Mouse (Mus musculus) hindbrain, embryonic 15.5 days (tissue): ENCODE measurements around the gene Cys1. TPM values are rescaled to one million over a fixed set of nuclear protein-coding genes. Genes with fewer than 3 reads are reported as not detected.
"Not testable (repeated sequence)": the region's sequence is repeated elsewhere in the genome, so short reads cannot be mapped to it uniquely, and the experiment has no call there.

ENCODE experiments used
- ATAC-seq: fragments of 200-750 bp; cut with Nextera tagmentation; 2 replicates; pipeline ENCODE4 v1.8.0; 2017; ENCODE audit warnings: low read depth, moderate number of reproducible peaks, moderate TSS enrichment; ENCODE audit not compliant: low FRiP score
- H3K27ac ChIP-seq: fragments of 300-500 bp; sonication (generic); replicated peaks from 2 replicates; pipeline ENCODE4 v1.5.1; 2015; ENCODE audit warnings: mild to moderate bottlenecking, inconsistent platforms
- H3K27me3 ChIP-seq: fragments of 300-500 bp; sonication (generic); 2 replicates; pipeline ENCODE4 v1.6.1; 2015; ENCODE audit warnings: control low read depth, inconsistent platforms
- H3K36me3 ChIP-seq: fragments of 300-500 bp; sonication (generic); 2 replicates; pipeline ENCODE4 v1.6.1; 2015; ENCODE audit warnings: control low read depth, inconsistent platforms
- H3K4me1 ChIP-seq: fragments of 300-500 bp; sonication (generic); replicated peaks from 2 replicates; pipeline ENCODE4 v1.6.1; 2015; ENCODE audit warnings: control low read depth, inconsistent platforms
- H3K4me2 ChIP-seq: fragments of 300-500 bp; sonication (generic); 2 replicates; pipeline ENCODE4 v1.6.1; 2015; ENCODE audit warnings: moderate library complexity, mild to moderate bottlenecking, inconsistent platforms
- H3K4me3 ChIP-seq: fragments of 300-500 bp; sonication (generic); 2 replicates; pipeline ENCODE4 v1.5.1; 2015; ENCODE audit warnings: mild to moderate bottlenecking, inconsistent platforms
- H3K9ac ChIP-seq: fragments of 300-500 bp; sonication (generic); 2 replicates; pipeline ENCODE4 v1.6.1; 2015; ENCODE audit warnings: inconsistent platforms
- H3K9me3 ChIP-seq: fragments of 300-500 bp; sonication (generic); 2 replicates; pipeline ENCODE4 v1.6.1; 2016; ENCODE audit warnings: control low read depth, inconsistent platforms
- WGBS: fragments of 180-500 bp; shearing (Covaris S2); methylation state at CpG from one replicate; pipeline ENCODE4 v1.1.7; 2015; 5-methylcytosine and 5-hydroxymethylcytosine counted together
- polyA plus RNA-seq: library from polyadenylated mRNA; unstranded; fragments of >200 nt; fragmentation: Nextera tagmentation; extraction: Ambion mirVana; gene quantifications from 2 replicates; pipeline ENCODE4 v1.2.1, GENCODE M21; 2015

Gene Cys1
- polyA plus RNA-seq, 1 experiment from 2014 or later = 1.6 TPM

GRCm38 (mm10) chr12:24658998-24659397 lies 22.6 kb downstream of the Cys1 start:
- Histone ChIP-seq H3K36me3 (peaks cover 22% of the 10 kb centered on the region), H3K4me2 (no peak overlapping the region), H3K27me3 (no peaks in the 10 kb centered on the region), H3K4me3 (no peak overlapping the region), H3K9ac (no peak overlapping the region), H3K9me3 (no peaks in the 10 kb centered on the region), H3K4me1 (peaks cover 23% of the 10 kb centered on the region), H3K27ac (no peak overlapping the region)
- ATAC-seq = no peak
- WGBS = 95% methylated on average over 4 of the region's 4 CpGs

- Histone ChIP-seq H3K4me1 (peaks cover 40% of the 10 kb centered on the region), H3K27ac (no peak overlapping the region), H3K4me2 (peak overlapping the region; percentile 23; the same call in 1 of the 2 replicates), H3K9me3 (no peaks in the 10 kb centered on the region), H3K27me3 (no peaks in the 10 kb centered on the region), H3K4me3 (peak overlapping the region; percentile 5; the same call in 1 of the 2 replicates), H3K36me3 (peaks cover 18% of the 10 kb centered on the region), H3K9ac (no peak overlapping the region)
- 56% methylated on average over 3 of the region's 3 CpGs for WGBS
- no peak for ATAC-seq
Observed at GRCm38 (mm10) chr12:24656436-24656835, 25.2 kb downstream of the Cys1 start.

- Histone ChIP-seq H3K27ac (no peak overlapping the region), H3K27me3 (no peaks in the 10 kb centered on the region), H3K4me1 (peaks cover 51% of the 10 kb centered on the region), H3K9ac (no peak overlapping the region), H3K36me3 (peaks cover 9% of the 10 kb centered on the region; the same call in 1 of the 2 replicates), H3K4me2 (no peak overlapping the region), H3K9me3 (no peaks in the 10 kb centered on the region), H3K4me3 (no peak overlapping the region)
- WGBS = 76% methylated on average over 16 of the region's 16 CpGs
- ATAC-seq = no peak
Observed at GRCm38 (mm10) chr12:24654065-24654862, 27.3 kb downstream of the Cys1 start.

GRCm38 (mm10) chr12:24651642-24652342 lies 29.8 kb downstream of the Cys1 start:
- H3K27ac ChIP-seq = peak overlapping the region; percentile 94
- peak overlapping the region; percentile 91 for H3K9ac ChIP-seq
- H3K27me3 ChIP-seq = no peaks in the 10 kb centered on the region
- H3K4me2 ChIP-seq = peak overlapping the region; percentile 72
- ATAC-seq = peak; percentile 79
- H3K4me3 ChIP-seq = peak overlapping the region; percentile 83
- peaks cover 36% of the 10 kb centered on the region for H3K4me1 ChIP-seq
- no peaks in the 10 kb centered on the region for H3K9me3 ChIP-seq
- WGBS = 1% methylated on average over 36 of the region's 36 CpGs
- H3K36me3 ChIP-seq = peaks cover 9% of the 10 kb centered on the region; the same call in 1 of the 2 replicates

- WGBS = under 1% methylated on average over 55 of the region's 68 CpGs
- H3K4me1 ChIP-seq = peaks cover 31% of the 10 kb centered on the region
- H3K27ac ChIP-seq = peak within 1 kb of the TSS; percentile 94
- peak within 1 kb of the TSS; percentile 83 for H3K4me3 ChIP-seq
- no peaks in the 10 kb centered on the region for H3K27me3 ChIP-seq
- peak within 1 kb of the TSS; percentile 72 for H3K4me2 ChIP-seq
- H3K9me3 ChIP-seq = no peaks in the 10 kb centered on the region
- peaks cover 9% of the 10 kb centered on the region; the same call in 1 of the 2 replicates for H3K36me3 ChIP-seq
- peak; percentile 89 for ATAC-seq
- H3K9ac ChIP-seq = peak within 1 kb of the TSS; percentile 91
Observed at GRCm38 (mm10) chr12:24651063-24651557, 30.5 kb downstream of the Cys1 start, which contains the start of gene Klf11. TSS of gene Klf11 (plus strand) at chr12:24651274.

- H3K9ac ChIP-seq = peak overlapping the region; percentile 91
- no peaks in the 10 kb centered on the region for H3K27me3 ChIP-seq
- H3K9me3 ChIP-seq = no peaks in the 10 kb centered on the region
- H3K36me3 ChIP-seq = peaks cover 6% of the 10 kb centered on the region; the same call in 1 of the 2 replicates
- 4% methylated on average over 22 of the region's 22 CpGs for WGBS
- peaks cover 28% of the 10 kb centered on the region for H3K4me1 ChIP-seq
- peak overlapping the region; percentile 94 for H3K27ac ChIP-seq
- H3K4me2 ChIP-seq = peak overlapping the region; percentile 72
- ATAC-seq = peak; percentile 24
- H3K4me3 ChIP-seq = peak overlapping the region; percentile 83
Observed at GRCm38 (mm10) chr12:24650415-24651062, 31.1 kb downstream of the Cys1 start.

- 81% methylated on average over 1 of the region's 1 CpGs for WGBS
- ATAC-seq = no peak
Observed at GRCm38 (mm10) chr12:24648094-24648493, 33.5 kb downstream of the Cys1 start.

GRCm38 (mm10) chr12:24645901-24646300 lies 35.7 kb downstream of the Cys1 start:
- no peak overlapping the region for H3K4me2 ChIP-seq
- peaks cover 22% of the 10 kb centered on the region for H3K4me1 ChIP-seq
- H3K9me3 ChIP-seq = no peaks in the 10 kb centered on the region
- no peak for ATAC-seq
- H3K9ac ChIP-seq = no peak overlapping the region
- no peaks in the 10 kb centered on the region for H3K36me3 ChIP-seq
- 85% methylated on average over 6 of the region's 6 CpGs for WGBS
- H3K4me3 ChIP-seq = no peak overlapping the region
- H3K27me3 ChIP-seq = no peaks in the 10 kb centered on the region
- H3K27ac ChIP-seq = no peak overlapping the region

More at GRCm38 (mm10) chr12:24648094-24648493, 33.5 kb downstream of the Cys1 start:
- no peak overlapping the region for H3K9ac ChIP-seq
- no peak overlapping the region for H3K27ac ChIP-seq
- no peak overlapping the region for H3K4me3 ChIP-seq
- no peaks in the 10 kb centered on the region for H3K36me3 ChIP-seq
- no peaks in the 10 kb centered on the region for H3K9me3 ChIP-seq
- no peak overlapping the region for H3K4me2 ChIP-seq
- H3K4me1 ChIP-seq = peaks cover 24% of the 10 kb centered on the region
- no peaks in the 10 kb centered on the region for H3K27me3 ChIP-seq

GRCm38 (mm10) chr12:24644125-24644571 lies 37.5 kb downstream of the Cys1 start:
- Histone ChIP-seq H3K27me3 (no peaks in the 10 kb centered on the region), H3K4me3 (no peak overlapping the region), H3K4me2 (no peak overlapping the region), H3K36me3 (no peaks in the 10 kb centered on the region), H3K27ac (no peak overlapping the region), H3K9ac (no peak overlapping the region), H3K4me1 (peaks cover 12% of the 10 kb centered on the region), H3K9me3 (no peaks in the 10 kb centered on the region)
- ATAC-seq = no peak
- 56% methylated on average over 1 of the region's 1 CpGs for WGBS

- no peaks in the 10 kb centered on the region for H3K27me3 ChIP-seq
- peak; percentile 92 for ATAC-seq
- peak overlapping the region; percentile 52 for H3K27ac ChIP-seq
Observed at GRCm38 (mm10) chr12:24642370-24642802, 39.2 kb downstream of the Cys1 start.

GRCm38 (mm10) chr12:24638787-24639186 lies 42.8 kb downstream of the Cys1 start:
- H3K36me3 ChIP-seq, H3K4me2 ChIP-seq, H3K9me3 ChIP-seq, ATAC-seq, H3K9ac ChIP-seq, H3K27ac ChIP-seq, H3K27me3 ChIP-seq, H3K4me3 ChIP-seq: not testable (repeated sequence)
- 97% methylated on average over 10 of the region's 10 CpGs for WGBS
- peaks cover 12% of the 10 kb centered on the region for H3K4me1 ChIP-seq

More at GRCm38 (mm10) chr12:24642370-24642802, 39.2 kb downstream of the Cys1 start:
- H3K9ac ChIP-seq = no peak overlapping the region
- no peaks in the 10 kb centered on the region for H3K36me3 ChIP-seq
- no peaks in the 10 kb centered on the region for H3K9me3 ChIP-seq
- WGBS = 55% methylated on average over 4 of the region's 4 CpGs
- H3K4me1 ChIP-seq = peaks cover 12% of the 10 kb centered on the region
- no peak overlapping the region for H3K4me2 ChIP-seq
- H3K4me3 ChIP-seq = no peak overlapping the region
